Mouse (Mus musculus): ENCODE measurements around the gene Astn1. TPM values are rescaled to one million over a fixed set of nuclear protein-coding genes. Genes with fewer than 3 reads are reported as not detected.

Astn1 gene
- total RNA-seq, 1 experiment from 2014 or later: 8.0 TPM

DNA sequence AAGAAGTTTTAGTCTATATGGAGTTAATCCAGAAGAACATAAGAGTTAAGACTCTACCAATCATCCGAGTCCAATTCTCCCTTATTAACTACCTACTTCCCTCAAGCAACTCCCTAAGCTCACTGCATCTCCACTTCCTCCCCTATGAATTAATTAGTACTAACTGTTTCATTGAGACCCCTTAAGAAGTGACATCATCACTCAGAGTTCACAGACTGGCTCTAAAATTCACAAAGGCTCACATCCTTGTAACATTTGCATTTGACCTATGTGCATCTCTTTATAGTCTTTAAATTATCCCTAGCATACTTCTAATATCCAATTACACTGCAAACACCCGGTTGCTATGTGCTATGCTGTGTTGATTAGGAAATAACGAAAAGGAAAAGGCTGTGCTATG is 174.1 kb downstream of the Astn1 start:
- no peak for DNase-seq

DNA sequence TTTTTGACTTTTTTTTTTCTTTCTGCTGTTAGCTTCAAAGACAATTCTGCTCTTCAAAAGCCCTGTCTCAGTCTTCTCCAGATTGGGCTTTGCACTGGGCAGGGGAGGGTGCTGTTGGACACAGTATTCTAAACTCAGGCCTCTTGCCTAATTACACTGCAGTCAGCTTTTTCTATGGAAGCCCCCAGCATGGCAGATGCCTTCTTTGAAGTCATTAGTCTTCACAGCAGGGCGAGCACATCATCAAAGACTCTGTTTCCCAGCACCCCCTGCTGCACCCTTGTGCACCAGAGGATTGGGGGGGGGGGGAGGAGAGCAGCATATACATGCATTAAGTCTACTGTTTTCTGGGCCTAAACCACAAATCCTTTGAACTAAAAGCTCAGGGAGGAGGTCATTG is 174.8 kb downstream of the Astn1 start:
- no peak for DNase-seq

GRCm38 (mm10) chr1:158545095-158545494 is 183.0 kb downstream of the Astn1 start:
- DNase-seq: no peak

GRCm38 (mm10) chr1:158546513-158546912 is 184.4 kb downstream of the Astn1 start:
- DNase-seq: no peak

DNA sequence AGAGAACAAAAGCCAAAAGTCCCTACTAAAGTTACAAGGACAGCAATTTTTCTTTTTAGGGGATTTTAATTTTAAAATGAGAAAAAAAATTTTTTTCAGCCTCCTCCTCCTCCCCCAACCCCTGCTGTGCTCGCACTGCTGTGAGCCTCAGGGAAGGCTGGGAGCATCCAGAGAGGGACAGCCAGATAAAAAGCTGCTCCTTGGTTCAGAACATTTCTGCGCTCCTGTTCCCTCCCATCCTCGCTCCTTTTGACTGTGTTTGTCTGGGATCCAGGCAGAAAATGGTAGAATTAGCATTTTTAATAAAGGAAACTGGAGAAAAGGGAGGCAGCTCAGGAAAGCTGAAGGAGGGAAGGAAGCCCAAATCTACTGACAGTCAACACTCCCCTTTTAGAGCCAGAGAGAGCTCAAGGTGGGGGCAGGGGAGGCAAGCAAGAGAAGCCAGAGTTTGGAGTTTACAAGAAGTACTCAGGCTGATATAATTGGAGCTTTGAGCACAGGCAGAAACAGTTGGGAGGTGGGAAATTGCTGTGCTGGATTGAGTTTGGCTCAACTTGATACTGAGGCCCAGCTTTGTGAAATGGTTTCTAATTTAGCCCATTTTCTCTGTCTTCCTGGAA is 185.6 kb downstream of the Astn1 start:
- no peak for DNase-seq

DNA sequence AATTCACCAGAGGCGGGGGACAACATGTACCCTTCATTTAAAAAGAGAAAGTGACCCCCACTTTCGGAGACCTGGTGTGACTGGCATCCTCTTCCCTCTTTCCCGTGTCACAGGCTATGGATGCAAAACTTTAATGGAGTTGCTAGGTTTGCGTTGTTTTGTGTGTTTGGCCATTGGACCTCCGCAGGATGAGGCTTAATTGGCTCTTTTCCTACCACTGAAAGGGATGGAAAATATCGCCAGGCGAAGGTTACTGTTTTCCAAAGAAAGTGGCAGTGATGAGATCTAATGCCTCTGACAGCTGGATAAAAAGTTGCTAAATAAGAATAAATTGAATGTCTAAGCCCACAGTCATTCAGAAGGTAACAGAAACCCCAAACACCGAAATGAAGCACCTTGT is 186.2 kb downstream of the Astn1 start:
- no peak for DNase-seq

DNA sequence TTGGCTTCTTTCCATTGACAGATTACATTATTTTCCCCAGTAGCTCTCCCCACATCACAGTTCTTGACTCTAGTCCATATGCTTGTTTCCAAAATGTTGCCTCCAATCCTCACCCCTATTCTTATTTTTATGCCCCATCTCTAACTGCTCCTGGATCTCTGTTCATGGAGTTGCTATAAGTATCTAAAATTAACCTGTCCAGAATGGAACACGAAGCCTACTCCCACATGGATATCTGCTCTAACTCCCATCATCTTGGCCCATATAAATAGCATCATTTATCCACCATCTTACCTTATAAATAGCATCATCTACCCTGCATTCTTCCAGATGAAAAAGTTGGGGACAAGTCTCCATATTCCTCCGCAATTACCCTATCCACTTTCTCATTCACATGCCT is 187.5 kb downstream of the Astn1 start:
- no peak for DNase-seq

- DNase-seq: no peak
These were observed 189.9 kb downstream of the Astn1 start for GRCm38 (mm10) chr1:158551951-158552350.

DNA sequence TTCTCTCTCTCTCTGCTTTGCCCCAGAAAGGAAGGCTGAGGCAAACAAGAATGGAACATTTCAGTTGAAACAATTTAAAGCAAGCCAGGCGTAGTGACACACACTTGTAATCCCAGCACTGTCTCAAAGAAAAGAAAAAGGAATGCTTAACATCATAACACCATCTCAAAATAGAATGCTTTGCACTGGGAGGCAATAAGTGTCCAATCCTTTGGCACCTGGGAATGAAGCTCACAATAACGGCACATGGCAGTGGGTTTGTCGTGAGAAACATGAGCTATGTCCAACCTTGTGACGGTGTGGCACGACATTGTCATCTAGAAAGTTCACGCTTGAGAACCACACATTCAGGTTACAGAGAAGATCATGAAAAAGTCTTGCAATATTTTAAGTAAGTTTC is 191.3 kb downstream of the Astn1 start:
- no peak for DNase-seq

GRCm38 (mm10) chr1:158554020-158554505 is 192.0 kb downstream of the Astn1 start:
- no peak for DNase-seq

DNA sequence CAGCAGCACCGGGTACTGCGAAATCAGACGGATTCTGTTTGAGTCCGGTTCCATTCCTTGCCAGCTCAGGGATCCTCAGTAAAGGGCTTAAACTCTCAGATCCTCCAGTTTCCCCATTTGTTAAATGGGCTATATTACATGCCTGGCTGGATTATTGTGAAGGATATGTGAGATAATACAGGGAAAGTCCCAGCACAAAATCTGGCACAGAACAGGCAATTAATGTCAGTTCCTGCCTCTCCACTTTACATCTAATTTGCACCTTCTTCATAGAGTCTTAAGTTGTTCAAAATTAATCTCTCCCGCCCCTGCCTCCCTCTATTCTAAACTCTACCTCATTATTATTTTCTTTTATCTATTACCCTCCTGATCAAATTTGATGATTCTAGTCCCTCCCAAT is 211.1 kb downstream of the Astn1 start:
- DNase-seq: no peak

- DNase-seq: no peak
These were observed 211.5 kb downstream of the Astn1 start for GRCm38 (mm10) chr1:158573597-158573996.

- DNase-seq: no peak
These were observed 213.9 kb downstream of the Astn1 start for GRCm38 (mm10) chr1:158575997-158576396.

DNA sequence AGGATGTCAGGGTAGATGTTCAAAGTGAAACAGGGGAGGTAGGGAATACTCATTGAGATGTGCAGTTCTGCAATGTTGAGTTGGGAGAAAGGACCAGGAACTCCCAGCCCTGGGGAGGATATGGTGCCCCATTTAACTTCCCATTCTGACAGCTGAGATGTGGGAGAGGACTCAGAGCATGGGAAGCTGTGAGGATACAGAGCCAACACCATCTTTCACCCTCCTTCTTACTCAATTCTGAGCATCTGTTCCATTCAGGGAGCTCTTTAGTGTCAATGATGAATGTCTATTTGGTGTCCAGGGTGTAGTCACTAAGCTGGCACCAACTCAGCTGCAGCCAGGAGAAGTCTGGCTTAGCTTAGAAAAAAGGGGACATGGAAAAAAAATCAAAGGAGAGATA is 219.7 kb downstream of the Astn1 start:
- DNase-seq: no peak

GRCm38 (mm10) chr1:158588903-158589302 is 226.8 kb downstream of the Astn1 start:
- DNase-seq: no peak

- DNase-seq: peak; percentile 71
These were observed 234.8 kb downstream of the Astn1 start for GRCm38 (mm10) chr1:158596726-158597448.

- no peak for DNase-seq
These were observed 235.9 kb downstream of the Astn1 start for GRCm38 (mm10) chr1:158597996-158598395.

DNA sequence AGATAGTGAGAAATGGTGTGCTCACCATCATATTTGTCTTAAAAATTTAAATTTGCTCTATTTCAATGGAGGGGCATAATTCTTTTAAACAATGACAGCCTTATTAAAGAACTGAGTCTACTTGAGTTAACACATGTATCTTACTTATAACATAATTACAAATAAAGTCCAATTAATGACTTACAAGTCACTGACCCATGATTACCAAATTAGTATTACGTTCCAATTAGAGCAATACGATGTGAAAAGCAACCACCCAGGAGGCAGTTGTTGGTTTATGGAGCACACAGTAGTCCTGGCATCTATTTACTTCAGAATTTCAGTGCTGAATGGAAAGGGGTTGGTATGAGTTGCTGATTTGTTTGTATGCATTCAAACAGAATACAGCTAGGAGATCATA is 237.4 kb downstream of the Astn1 start:
- no peak for DNase-seq

DNA sequence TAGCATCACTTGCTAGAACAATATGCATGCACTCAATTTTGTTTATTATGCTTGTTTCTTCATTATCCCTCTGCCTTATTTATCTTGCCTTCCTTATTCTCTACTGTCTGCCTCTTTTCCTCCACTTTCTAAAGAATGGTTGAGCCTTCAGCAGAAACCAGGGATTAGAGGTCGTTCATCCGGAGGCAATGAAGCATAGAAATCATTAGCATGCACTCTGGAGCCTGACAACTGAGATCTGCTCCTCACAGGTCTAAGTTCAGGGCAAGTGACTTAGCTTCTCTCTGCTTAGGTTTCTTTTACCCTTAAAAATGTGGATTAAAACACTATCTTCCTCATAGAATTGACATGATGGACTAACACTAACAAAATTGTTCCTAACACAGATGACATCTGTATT is 241.0 kb downstream of the Astn1 start:
- no peak for DNase-seq

DNA sequence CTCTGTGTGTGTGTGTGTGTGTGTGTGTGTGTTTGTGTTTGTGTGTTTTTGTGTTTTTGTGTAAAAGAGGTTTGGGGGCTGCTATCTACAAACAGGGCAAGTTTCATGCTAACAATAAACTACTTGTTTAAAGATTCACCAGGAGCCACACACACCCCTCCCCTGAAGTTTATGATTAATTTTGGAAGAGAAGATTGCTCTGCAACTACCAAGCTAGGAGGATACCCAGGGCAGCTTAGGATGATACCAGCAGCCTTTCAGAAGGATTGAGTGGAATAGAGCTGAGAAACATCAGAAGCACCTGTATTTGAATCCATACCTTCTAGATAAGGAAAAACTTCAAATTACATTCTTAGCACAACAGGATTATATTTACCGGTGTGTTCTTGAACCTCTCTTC is 242.1 kb downstream of the Astn1 start:
- no peak for DNase-seq

GRCm38 (mm10) chr1:158605597-158605996 is 243.5 kb downstream of the Astn1 start:
- no peak for DNase-seq

- DNase-seq: no peak
These were observed 244.3 kb downstream of the Astn1 start for GRCm38 (mm10) chr1:158606324-158606723.

GRCm38 (mm10) chr1:158607201-158607600 is 245.1 kb downstream of the Astn1 start:
- no peak for DNase-seq

DNA sequence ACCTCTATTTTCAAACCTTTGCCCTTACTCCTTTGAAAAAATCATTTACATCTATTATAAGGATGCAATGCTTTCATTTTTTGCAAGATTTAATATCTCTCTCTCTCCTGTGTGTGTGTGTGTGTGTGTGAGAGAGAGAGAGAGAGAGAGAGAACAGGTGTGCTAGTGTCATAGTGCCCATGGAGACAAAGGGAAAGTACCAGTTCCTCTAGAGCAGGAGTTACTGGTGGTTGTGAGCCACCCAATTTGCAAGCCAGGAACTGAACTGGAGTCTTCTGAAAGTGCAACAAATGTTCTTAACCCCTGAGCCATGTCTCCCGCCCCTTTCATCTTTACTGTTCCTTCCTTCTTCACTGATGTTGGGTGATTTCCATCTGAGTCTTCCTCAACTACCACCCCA is 253.1 kb downstream of the Astn1 start:
- no peak for DNase-seq
